Mouse (Mus musculus) adrenal gland (tissue): Measurements from ENCODE around the gene Ugt1a9.
"Not testable (repeated sequence)": the region's sequence is repeated elsewhere in the genome, so short reads cannot be mapped to it uniquely, and the experiment has no call there.

Source experiments
- intact Hi-C: fragments of 180-260 bp; cut with DNase I; formaldehyde crosslinking; loops from one replicate; pipeline ENCODE4 v1.15.1; 2025

Ugt1a9 gene

GRCm38 (mm10) chr1:88218591-88218990 lies 148.0 kb downstream of the Ugt1a9 start:
- intact Hi-C loops: no loop called here

GRCm38 (mm10) chr1:88219054-88219453 lies 148.5 kb downstream of the Ugt1a9 start:
- intact Hi-C loops: no loop called here

- intact Hi-C loops: no loop called here
Measured at GRCm38 (mm10) chr1:88220336-88220735, 149.7 kb downstream of the Ugt1a9 start.

GRCm38 (mm10) chr1:88222216-88222615 lies 151.6 kb downstream of the Ugt1a9 start:
- intact Hi-C loops: no loop called here

- intact Hi-C loops: not testable (repeated sequence)
Measured at GRCm38 (mm10) chr1:88223011-88223515, 152.5 kb downstream of the Ugt1a9 start.

- intact Hi-C loops: no loop called here
Measured at GRCm38 (mm10) chr1:88223591-88223990, 153.0 kb downstream of the Ugt1a9 start.

- intact Hi-C loops: no loop called here
Measured at GRCm38 (mm10) chr1:88224029-88224776, 153.6 kb downstream of the Ugt1a9 start.

- intact Hi-C loops: not testable (repeated sequence)
Measured at GRCm38 (mm10) chr1:88225301-88225700, 154.7 kb downstream of the Ugt1a9 start.

- intact Hi-C loops: no loop called here
Measured at GRCm38 (mm10) chr1:88225741-88226140, 155.1 kb downstream of the Ugt1a9 start.

- intact Hi-C loops: no loop called here
Measured at GRCm38 (mm10) chr1:88226670-88227379, 156.2 kb downstream of the Ugt1a9 start, which contains the start of gene Mroh2a. TSS of gene Mroh2a (plus strand) at chr1:88226986.

- intact Hi-C loops: no loop called here
Measured at GRCm38 (mm10) chr1:88227482-88227881, 156.9 kb downstream of the Ugt1a9 start.

GRCm38 (mm10) chr1:88228121-88228520 lies 157.5 kb downstream of the Ugt1a9 start:
- intact Hi-C loops: no loop called here

GRCm38 (mm10) chr1:88229566-88229965 lies 159.0 kb downstream of the Ugt1a9 start:
- intact Hi-C loops: no loop called here

GRCm38 (mm10) chr1:88229986-88230385 lies 159.4 kb downstream of the Ugt1a9 start:
- intact Hi-C loops: no loop called here

GRCm38 (mm10) chr1:88230421-88230820 lies 159.8 kb downstream of the Ugt1a9 start:
- intact Hi-C loops: no loop called here

- intact Hi-C loops: no loop called here
Measured at GRCm38 (mm10) chr1:88230981-88231802, 160.6 kb downstream of the Ugt1a9 start.

- intact Hi-C loops: no loop called here
Measured at GRCm38 (mm10) chr1:88231803-88232499, 161.4 kb downstream of the Ugt1a9 start.

GRCm38 (mm10) chr1:88232664-88233380 lies 162.2 kb downstream of the Ugt1a9 start:
- intact Hi-C loops: no loop called here

- intact Hi-C loops: no loop called here
Measured at GRCm38 (mm10) chr1:88233421-88234247, 163.0 kb downstream of the Ugt1a9 start.
